Mouse (Mus musculus): Measurements from ENCODE around the gene Fam118b.

Gene Fam118b

DNA sequence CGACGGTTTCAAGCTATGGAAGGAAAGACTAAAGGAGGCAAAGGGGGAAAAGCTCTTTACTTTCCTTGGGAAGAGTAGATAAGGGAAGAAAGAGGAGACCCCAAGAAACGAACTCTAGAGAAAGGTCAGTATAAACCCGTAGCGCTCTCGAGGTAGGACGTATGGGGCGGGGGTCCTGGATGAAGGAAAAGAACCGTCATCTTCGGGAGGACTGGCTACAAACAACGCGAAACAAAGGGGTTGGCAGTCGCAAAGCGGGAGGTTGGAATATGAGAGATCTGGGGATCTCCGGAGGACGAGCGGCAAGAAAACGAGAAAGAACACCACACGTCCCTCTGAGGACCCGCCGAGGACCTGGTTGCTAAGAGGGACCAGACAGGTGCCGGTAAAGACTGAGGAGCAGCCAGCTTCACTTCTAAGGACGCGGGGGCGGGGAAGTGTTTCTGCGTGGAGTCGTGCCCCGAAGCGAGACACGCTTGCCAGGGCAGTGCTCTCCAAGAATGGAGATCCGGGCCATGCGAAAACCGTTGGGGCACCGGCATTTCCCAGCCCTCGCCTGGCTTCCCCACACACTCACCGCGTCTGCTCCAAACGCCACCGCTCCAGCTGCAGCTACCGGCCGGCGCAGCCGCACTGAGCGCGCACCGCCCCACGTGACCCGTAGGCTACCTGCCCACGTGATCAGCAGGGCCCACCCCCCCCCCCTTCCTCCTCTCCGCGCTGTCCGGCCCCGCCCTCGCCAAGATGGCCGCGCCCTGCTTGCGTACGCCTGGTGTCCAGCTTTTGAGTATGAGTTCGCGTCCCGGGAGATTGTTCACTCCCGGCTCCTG is at the start of gene Fam118b, which contains the start of gene Rpusd4:
Gene Fam118b, minus strand, starts transcription at position 660 of the 830 bp plus-strand sequence.
Gene Rpusd4, plus strand, starts transcription at position 720 of the 830 bp plus-strand sequence.
- in situ Hi-C loops (cut with MboI; ENCODE audit: unreplicated experiment in 2 of 2): loop anchor here (5.0 to 25.0 kb wide), 2 partner anchors 55 to 1970 kb away; partner anchors contain the start of gene Foxred1 (in 2 of the 2)

DNA sequence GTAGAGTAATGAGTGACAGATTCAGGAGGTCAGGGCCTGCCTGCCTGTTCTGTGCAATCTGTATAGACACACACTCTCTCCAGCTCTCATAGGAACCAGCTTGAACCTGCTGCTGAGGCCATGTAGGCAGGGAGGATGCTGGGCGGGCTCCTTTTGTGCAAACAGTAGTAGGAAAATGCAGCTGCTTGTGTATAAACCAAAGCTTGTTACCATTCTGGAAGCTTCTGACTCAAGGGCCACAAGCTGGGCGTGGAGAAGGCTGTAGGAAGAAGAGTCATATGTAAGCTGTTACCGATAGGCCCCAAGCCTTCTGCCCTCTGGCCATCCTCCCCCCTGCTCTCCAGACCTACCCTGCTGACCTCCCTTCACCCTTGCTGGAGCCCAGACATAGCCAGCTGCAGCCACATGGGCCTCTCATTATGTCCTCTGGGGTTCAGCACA is 49.2 kb upstream of the Fam118b start:
- in situ Hi-C loops (cut with MboI; ENCODE audit: unreplicated experiment in 2 of 2): no loop called here

DNA sequence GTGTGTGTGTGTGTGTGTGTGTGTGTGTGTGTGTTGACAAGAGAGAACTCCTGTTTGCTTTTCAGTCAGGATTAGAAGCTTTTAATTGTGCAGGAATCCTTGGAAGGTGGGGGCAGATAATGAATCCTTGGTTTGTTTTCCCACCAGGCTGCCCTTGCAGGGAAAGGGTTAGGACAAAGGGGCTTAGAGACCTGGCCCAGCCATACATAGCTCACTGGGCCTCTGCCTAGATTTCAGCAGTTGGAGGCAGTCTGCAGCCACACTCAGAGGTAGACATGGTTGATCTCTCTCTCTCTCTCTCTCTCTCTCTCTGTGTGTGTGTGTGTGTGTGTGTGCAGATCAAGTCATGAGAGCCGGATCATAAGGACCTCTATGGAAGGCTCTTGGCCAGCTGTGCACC is 46.6 kb upstream of the Fam118b start:
- in situ Hi-C loops (cut with MboI; ENCODE audit: unreplicated experiment in 2 of 2): no loop called here

DNA sequence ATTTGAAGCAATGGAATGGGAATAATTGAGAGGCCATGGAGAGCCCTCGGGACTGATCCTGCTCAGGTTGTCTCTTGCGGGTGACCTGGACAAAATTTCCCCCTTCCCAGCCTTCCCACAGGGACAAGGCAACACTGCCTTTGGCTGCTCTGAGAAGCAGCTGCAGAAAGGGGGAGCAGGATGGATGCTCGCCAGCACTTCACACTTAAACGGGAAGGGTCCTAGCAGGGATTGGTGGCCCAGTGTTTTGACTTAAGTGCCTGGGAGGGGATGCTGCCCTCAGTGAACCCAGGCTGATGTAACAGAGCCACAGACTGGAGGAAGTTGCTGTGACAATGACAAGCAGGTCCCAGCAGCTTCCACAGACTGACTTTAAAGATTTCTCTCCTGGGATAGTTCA is 46.0 kb upstream of the Fam118b start:
- in situ Hi-C loops (cut with MboI; ENCODE audit: unreplicated experiment in 2 of 2): no loop called here

DNA sequence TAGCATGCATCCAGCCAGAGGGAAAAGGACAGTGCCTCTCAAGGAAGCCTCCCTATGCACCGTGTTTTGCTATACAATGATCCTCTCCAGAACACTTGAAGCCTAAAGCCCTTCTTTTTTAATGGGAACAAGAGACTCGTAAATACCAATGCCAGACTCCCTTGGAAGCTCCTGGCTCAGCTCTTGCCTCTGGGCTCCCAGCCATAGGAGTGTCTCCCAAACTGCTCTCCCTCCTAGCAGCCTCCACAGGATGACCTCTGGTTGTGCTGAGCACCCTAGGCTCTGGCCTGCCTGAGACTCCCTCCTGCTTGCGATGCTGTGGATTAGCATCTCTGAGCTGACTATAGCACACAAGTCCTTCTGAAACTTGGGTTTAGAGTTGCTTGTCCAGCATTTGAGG is 44.9 kb upstream of the Fam118b start:
- in situ Hi-C loops (cut with MboI; ENCODE audit: unreplicated experiment in 2 of 2): no loop called here

DNA sequence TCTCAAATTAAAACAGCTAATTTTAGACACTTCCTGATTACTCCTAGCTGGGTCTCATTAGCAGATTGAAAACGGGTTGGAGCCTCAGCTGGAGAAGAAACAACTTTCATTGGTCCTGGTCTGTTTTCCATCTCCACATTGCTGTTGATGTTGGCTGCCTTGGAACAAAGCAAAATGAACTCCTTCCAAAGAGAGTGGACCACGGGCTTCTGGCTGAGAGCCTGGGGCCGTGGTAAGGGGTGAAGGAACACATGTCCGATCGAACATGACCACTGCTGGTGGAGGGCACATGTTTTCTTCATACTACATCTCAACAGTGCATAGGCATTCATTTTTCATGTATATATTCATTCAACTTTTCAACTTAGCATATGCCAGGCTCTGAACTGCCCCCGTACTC is 42.8 kb upstream of the Fam118b start:
- in situ Hi-C loops (cut with MboI; ENCODE audit: unreplicated experiment in 2 of 2): no loop called here

DNA sequence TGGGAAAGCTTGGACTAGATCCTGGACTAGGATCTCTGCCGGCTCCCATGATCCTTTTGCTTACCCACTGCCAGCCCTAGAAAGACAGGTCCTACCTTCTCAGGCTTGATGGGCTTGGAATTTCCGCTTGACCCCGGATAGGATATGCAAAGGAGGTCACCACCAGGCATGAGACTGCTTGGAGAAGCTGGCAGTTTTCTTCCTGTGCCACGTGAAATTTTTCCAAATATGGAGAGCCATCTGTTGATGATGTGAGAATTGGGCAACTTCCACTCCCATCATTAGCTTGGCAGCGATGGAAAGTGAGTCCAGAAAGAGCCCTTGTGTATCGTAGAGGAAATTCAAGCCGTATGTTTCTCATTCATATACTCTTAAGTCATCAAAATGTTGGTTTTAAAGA is 39.9 kb upstream of the Fam118b start:
- in situ Hi-C loops (cut with MboI; ENCODE audit: unreplicated experiment in 2 of 2): no loop called here

DNA sequence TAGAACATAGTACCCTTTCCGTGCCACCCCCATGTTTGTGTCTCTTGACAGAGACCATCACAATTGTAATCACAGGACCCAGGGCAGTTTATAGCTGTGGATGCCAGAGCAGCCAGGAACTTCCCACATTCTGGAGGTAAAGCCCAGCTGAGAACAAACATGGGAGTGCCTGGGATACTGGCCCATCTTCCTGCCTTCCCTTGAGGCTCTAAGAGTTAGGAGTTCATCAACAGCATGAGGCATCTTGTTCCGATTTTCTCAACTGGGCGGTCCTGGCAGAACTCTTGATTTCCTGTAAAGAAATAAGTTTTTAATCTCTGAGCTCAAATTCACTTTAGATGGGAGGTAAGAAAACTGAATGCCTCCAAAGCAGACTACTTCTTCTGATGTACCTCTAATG is 34.6 kb upstream of the Fam118b start:
- in situ Hi-C loops (cut with MboI; ENCODE audit: unreplicated experiment in 2 of 2): no loop called here

DNA sequence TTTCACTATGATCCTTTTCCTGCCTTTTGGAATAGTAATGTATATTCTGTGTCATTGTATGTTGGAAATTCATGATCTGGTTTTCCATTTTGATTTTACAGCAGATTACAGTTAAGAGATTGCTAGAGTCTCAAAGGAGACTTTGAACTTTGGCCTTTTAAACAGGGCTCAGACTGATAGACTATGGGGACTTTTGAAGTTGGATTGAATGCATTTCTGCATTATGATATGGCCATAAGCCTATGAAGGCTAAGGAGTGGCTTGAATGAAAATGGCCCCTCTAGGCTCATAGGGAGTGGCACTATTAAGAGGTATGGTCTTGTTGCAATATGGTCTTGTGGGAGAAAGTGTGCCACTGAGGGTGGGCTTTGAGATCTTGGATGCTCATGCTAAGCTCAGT is 30.2 kb upstream of the Fam118b start:
- in situ Hi-C loops (cut with MboI; ENCODE audit: unreplicated experiment in 2 of 2): loop anchor here (25.0 kb wide), 1 partner anchor 1415 kb away; no protein-coding TSS in a partner anchor

DNA sequence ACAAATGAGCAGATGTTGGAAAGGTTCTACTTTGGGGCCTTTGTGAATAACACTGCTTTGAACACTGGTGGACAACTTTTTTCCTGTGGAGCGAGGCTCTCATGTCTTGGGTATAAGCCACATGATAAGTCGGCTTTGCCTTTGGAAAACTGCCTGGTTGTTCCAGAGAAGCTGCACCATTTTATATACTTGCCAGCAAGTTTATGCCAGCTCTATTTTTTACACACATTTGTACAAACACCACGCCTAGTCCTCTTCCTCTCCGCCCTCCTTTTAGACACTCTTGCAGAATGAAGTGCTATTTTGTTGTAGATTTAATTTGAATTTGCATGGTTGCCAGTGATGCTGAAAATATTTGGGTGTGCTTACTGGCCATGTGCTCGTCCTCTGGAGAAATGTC is 25.9 kb upstream of the Fam118b start:
- in situ Hi-C loops (cut with MboI; ENCODE audit: unreplicated experiment in 2 of 2): loop anchor here (25.0 kb wide), 1 partner anchor 1419 kb away; no protein-coding TSS in a partner anchor

DNA sequence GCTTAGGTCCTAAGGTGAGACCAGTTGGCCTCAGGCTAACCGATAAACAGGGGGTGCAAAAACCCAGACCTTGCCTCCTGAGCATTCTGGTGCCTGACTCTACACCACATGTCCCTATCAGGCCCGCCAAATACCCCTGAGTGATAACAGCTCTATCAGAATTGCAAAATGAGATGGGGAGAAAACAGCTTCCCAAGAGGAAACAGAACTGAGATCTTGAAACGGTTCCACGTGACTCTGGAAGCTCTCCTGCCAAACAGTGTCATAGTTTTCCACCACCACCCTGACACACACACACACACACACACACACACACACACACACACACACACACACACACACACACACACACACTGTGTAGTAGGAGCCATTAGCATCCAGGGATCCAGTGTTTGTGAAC is 23.3 kb upstream of the Fam118b start:
- in situ Hi-C loops (cut with MboI; ENCODE audit: unreplicated experiment in 2 of 2): loop anchor here (25.0 kb wide), 1 partner anchor 1421 kb away; no protein-coding TSS in a partner anchor

DNA sequence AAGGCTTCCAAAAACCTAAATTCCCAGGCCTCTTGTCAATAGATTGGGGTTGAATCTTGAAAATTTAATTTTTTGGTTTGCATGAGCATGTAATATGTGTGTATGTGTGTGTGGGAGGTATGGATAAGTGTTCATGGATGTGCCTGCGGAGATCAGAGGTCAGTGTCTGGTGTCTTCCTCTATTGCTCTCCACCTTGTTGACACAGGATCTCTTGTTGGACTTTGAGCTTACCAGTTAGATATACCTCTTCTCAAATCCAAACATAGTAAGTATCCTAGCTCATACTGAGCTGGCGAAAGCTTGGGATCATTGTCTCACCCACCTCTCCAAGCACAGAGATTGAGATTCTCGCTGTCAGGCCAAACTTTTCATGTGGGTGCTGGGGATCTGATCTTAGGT is 22.8 kb upstream of the Fam118b start:
- in situ Hi-C loops (cut with MboI; ENCODE audit: unreplicated experiment in 2 of 2): loop anchor here (25.0 kb wide), 1 partner anchor 1422 kb away; no protein-coding TSS in a partner anchor

DNA sequence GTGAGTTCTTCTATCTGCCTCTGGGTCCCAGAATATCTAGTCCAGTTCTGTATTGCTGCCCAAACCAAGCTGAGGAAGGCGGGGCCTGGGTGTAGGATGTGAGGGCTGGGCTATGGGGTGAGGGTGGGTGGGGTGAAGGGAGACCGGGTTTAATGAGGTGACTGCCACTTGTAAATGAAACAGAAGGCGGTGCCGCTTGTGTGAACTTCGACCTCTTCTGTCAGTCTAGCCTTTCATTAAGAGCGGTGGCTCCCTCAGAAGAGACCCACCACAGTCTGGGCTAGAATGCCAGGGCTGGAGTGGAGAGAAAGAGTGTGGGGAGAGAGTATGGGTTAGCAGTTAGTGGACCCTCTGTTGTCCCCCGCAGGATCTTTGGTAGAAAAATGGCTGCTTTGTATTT is 22.4 kb upstream of the Fam118b start:
- in situ Hi-C loops (cut with MboI; ENCODE audit: unreplicated experiment in 2 of 2): loop anchor here (25.0 kb wide), 1 partner anchor 1422 kb away; no protein-coding TSS in a partner anchor

DNA sequence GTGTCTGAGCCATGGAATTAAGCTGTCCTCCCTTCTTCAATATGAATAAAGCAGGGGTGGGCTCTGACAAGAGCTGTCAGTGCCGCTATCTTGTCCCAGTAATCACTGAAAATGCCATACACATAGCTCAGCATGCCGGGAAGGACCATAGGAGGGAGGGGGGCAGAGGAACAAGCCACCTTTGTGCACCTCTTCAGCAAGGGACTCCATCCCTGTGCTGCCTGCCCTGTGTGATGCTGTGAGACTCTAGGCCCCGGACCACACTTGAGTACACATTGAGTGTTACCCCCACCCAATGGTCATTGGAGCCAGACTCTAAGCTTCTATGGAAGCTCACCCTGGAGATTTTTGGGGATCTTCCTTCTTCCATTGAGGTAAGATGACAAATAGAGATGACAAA is 18.7 kb upstream of the Fam118b start:
- in situ Hi-C loops (cut with MboI; ENCODE audit: unreplicated experiment in 2 of 2): loop anchor here (25.0 kb wide), 1 partner anchor 1426 kb away; no protein-coding TSS in a partner anchor

DNA sequence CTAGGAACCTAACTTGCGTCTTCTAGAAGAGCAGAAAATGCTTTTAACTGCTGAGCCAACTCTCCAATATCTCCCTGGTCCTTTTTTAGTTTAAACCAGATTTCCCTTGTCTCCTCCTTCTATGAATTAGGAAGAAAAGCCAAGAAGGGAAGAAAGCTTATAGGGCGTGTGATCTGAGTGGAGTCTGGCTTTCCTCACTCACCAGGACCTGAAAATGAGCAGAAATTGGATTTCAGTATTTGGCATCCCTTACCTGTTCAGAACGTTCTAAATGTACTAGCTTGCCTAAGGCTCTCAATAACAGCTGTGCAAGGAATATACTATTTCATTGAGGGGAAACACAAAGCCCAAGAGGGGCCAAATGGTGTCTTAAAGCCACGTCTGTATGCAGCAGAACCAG is 16.7 kb upstream of the Fam118b start:
- in situ Hi-C loops (cut with MboI; ENCODE audit: unreplicated experiment in 2 of 2): loop anchor here (5.0 to 25.0 kb wide), 4 partner anchors 248 to 1428 kb away; no protein-coding TSS in a partner anchor

DNA sequence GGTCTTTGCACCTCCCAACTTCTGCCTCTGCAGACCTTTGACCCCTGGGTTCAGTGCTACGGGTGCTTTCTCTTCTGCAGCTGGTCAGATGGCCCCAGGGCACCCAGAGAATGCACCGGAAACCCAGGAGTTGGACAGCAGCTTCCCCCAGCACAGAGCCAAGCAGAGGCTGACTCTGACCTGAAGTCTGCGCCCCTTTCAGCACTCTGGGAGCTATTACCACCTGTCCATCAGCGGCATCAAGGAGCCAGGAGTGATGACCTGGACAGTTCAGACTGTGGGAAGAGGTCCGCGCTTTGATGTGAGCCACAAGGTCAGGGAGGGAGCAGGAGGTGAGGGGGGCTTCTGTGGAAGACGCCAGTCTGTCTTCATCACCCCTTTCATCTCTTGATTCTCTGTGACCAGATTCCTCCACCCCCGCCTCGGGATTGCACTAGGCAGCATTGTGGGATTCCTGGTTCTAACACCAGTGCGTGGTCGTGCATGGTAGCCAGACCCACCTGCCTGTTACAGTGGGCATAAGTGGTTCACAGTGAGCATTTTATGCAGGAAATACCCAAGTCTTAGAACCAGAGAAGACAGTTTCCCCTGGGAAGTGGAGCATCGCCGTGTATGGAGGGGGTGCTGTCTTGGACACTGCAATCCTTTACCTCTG is 15.9 kb upstream of the Fam118b start:
- in situ Hi-C loops (cut with MboI; ENCODE audit: unreplicated experiment in 2 of 2): loop anchor here (5.0 to 25.0 kb wide), 4 partner anchors 249 to 1429 kb away; no protein-coding TSS in a partner anchor

DNA sequence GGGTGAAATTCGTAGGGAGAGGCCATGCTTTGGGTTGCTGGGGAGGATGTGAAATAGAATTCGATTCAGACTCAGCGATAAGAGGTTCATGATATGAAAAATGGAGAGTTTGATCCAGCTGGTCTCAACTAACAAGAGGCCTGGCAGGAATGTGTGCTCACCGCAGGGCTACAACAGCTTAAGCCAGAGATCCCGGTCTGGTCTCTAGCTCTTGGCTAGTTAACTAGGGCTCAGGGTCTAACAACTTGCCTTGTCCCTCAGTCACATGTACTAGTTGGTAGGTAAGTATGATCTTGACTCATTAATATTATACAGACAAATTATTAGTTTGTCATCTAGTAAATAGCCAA is 15.2 kb upstream of the Fam118b start:
- in situ Hi-C loops (cut with MboI; ENCODE audit: unreplicated experiment in 2 of 2): loop anchor here (5.0 to 25.0 kb wide), 4 partner anchors 249 to 1429 kb away; no protein-coding TSS in a partner anchor

DNA sequence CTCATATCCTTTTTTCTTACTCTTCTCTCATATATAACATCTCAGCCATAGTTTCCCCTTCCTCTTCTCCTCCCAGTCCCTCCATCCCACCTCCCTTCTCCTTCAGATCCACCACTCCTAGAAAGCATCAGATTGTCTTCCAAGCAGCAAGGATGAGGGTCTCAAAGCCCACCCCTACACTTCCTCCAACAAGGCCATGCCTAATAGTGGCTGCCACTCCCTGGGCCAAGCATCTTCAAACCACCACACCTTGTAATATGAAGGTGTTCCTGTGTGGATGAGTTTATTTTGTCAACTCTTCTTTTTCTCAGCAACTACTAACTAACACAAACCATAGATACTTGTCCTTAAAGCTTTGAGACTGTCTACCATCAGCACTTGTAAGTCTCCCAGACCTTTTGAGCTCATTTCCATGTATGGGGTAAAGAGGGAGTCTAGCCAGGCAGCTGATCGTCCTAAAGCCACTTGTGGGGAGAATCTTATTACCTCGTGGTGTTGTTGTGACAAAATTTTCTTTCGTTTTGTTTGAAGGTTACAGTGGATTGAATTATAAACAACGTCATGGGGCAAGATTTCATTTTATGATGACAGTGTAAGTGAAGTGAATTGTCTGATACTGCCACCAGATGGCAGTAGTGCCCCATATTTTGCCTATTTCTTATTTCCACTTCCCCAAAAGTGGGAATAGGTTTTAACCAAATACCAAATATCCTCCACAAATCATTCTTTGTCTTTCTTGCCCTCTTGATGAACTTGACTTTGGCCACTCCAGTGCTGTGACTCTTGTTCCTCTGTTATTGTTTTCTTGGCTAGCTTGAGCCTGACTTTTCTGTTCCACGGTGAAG is 14.6 kb upstream of the Fam118b start:
- in situ Hi-C loops (cut with MboI; ENCODE audit: unreplicated experiment in 2 of 2): loop anchor here (5.0 to 25.0 kb wide), 4 partner anchors 250 to 1430 kb away; no protein-coding TSS in a partner anchor

DNA sequence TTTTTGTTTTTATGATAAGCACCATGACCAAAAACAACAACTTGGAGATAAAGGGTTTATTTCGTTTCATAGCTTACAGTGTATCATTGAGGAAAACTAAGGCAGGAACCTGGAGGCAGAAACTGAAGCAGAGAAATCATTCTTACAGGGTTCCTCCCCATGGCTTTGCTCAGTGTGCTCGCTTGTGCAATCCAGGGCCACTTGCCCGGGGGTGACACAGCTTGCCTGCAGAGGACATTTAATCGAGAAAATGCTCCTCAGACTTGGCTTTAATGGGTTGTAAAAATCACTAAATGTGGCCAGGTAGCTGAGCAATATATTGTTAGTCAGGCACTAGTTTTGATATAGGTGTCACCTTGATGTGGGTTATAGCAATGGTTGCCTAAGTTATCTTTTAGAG is 10.8 kb upstream of the Fam118b start:
- in situ Hi-C loops (cut with MboI; ENCODE audit: unreplicated experiment in 2 of 2): loop anchor here (25.0 kb wide), 1 partner anchor 1434 kb away; no protein-coding TSS in a partner anchor

DNA sequence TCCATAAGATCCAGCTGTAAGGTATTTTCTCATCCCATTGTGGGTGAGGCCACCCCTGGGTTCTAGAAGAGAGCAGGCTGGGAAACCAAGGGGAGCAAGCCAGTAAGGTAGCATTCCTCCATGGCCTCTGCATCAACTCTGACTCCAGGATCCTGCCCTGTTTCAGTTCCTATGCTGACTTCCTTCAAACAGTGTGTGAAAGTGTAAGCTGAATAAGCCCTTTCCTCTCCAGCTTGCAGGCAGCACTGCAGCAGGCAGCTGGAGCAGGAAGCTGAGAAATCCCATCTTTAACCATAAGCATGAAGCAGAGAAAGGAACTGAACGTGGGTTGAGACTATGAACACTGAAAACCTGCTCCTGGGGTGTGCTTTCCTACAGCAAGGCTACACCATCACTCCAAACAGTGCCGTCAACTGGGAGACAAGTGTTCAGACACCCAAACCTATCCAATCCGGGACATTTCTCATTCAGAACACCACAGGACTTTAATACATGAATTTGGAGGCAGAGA is 10.3 kb upstream of the Fam118b start:
- in situ Hi-C loops (cut with MboI; ENCODE audit: unreplicated experiment in 2 of 2): loop anchor here (25.0 kb wide), 1 partner anchor 1434 kb away; no protein-coding TSS in a partner anchor

Measured in v-Abl transformed pro-B cells (cell line).